Mouse (Mus musculus): ENCODE data around the gene Endod1. TPM values are rescaled to one million over a fixed set of nuclear protein-coding genes. Genes with fewer than 3 reads are reported as not detected.

Endod1 gene
- 51.6 and 53.3 TPM in 2 replicates for polyA plus RNA-seq (2015; fragmentation: Nextera tagmentation; extraction: Ambion mirVana)

GRCm38 (mm10) chr9:14381353-14382055, at the start of gene Endod1:
Gene Endod1, minus strand, starts transcription at chr9:14381507.

Other genes with a start within 250 kb of the Endod1 start
- gene Sesn3, start 106.4 kb downstream of the Endod1 start, polyA plus RNA-seq (2015; fragmentation: Nextera tagmentation; extraction: Ambion mirVana), result 20.3 and 21.0 TPM in 2 replicates
- gene Kdm4d, start 119.0 kb upstream of the Endod1 start, polyA plus RNA-seq (2015; fragmentation: Nextera tagmentation; extraction: Ambion mirVana), result 1.2 and 1.6 TPM in 2 replicates
- gene Cwc15, start 119.1 kb upstream of the Endod1 start, polyA plus RNA-seq (2015; fragmentation: Nextera tagmentation; extraction: Ambion mirVana), result 137 and 142 TPM in 2 replicates

Measured in neural tube, postnatal 0 days (tissue).